Mouse (Mus musculus): ENCODE data around the gene Auts2. TPM values are rescaled to one million over a fixed set of nuclear protein-coding genes. Genes with fewer than 3 reads are reported as not detected.
A peak's percentile ranks its signal among the peaks of the same experiment; 100 is the strongest.

Gene Auts2
- polyA plus RNA-seq, 1 experiment from 2014 or later: 82.5 TPM

GRCm38 (mm10) chr5:131650381-131650891, 892.7 kb downstream of the Auts2 start:
- H3K9ac ChIP-seq (replicated peaks; ENCODE audit: low read depth, low read length): no peak overlapping the region
- WGBS: 16% methylated on average over 11 of the region's 11 CpGs
- no peak overlapping the region for H3K4me2 ChIP-seq (ENCODE audit: low read depth, low read length)
- H3K4me1 ChIP-seq (ENCODE audit: control insufficient read depth, insufficient read depth, low read length): peaks cover 22% of the 10 kb centered on the region; the same call in 1 of the 2 replicates
- no peaks in the 10 kb centered on the region for H3K9me3 ChIP-seq (ENCODE audit: control insufficient read depth, low read length)
- no peak overlapping the region for H3K4me3 ChIP-seq (ENCODE audit: low read depth, low read length)
- H3K27me3 ChIP-seq (ENCODE audit: control insufficient read depth, insufficient read depth, low read length): no peaks in the 10 kb centered on the region
- no peaks in the 10 kb centered on the region for H3K36me3 ChIP-seq (ENCODE audit: control insufficient read depth, insufficient read depth, low read length)
- no peak overlapping the region for H3K27ac ChIP-seq (ENCODE audit: low read depth, low read length)
- no peak for ATAC-seq (ENCODE audit: low read depth)

GRCm38 (mm10) chr5:131647683-131648119, 895.4 kb downstream of the Auts2 start:
- Histone ChIP-seq H3K4me3 (ENCODE audit: low read depth, low read length) (no peak overlapping the region), H3K27me3 (ENCODE audit: control insufficient read depth, insufficient read depth, low read length) (no peaks in the 10 kb centered on the region), H3K4me2 (ENCODE audit: low read depth, low read length) (no peak overlapping the region), H3K36me3 (ENCODE audit: control insufficient read depth, insufficient read depth, low read length) (no peaks in the 10 kb centered on the region), H3K27ac (ENCODE audit: low read depth, low read length) (no peak overlapping the region), H3K4me1 (ENCODE audit: control insufficient read depth, insufficient read depth, low read length) (peaks cover 39% of the 10 kb centered on the region), H3K9me3 (ENCODE audit: control insufficient read depth, low read length) (no peaks in the 10 kb centered on the region), H3K9ac (replicated peaks; ENCODE audit: low read depth, low read length) (no peak overlapping the region)
- no peak for ATAC-seq (ENCODE audit: low read depth)
- WGBS: 16% methylated on average over 4 of the region's 4 CpGs

GRCm38 (mm10) chr5:131647104-131647682, 896.0 kb downstream of the Auts2 start:
- Histone ChIP-seq H3K9me3 (ENCODE audit: control insufficient read depth, low read length) (no peaks in the 10 kb centered on the region), H3K27me3 (ENCODE audit: control insufficient read depth, insufficient read depth, low read length) (no peaks in the 10 kb centered on the region), H3K4me1 (ENCODE audit: control insufficient read depth, insufficient read depth, low read length) (peaks cover 44% of the 10 kb centered on the region), H3K4me3 (ENCODE audit: low read depth, low read length) (no peak overlapping the region), H3K27ac (ENCODE audit: low read depth, low read length) (no peak overlapping the region), H3K36me3 (ENCODE audit: control insufficient read depth, insufficient read depth, low read length) (no peaks in the 10 kb centered on the region), H3K4me2 (ENCODE audit: low read depth, low read length) (no peak overlapping the region), H3K9ac (replicated peaks; ENCODE audit: low read depth, low read length) (no peak overlapping the region)
- ATAC-seq (ENCODE audit: low read depth): no peak
- 48% methylated on average over 4 of the region's 4 CpGs for WGBS

- 21% methylated on average over 10 of the region's 10 CpGs for WGBS
- no peak overlapping the region for H3K9ac ChIP-seq (replicated peaks; ENCODE audit: low read depth, low read length)
- ATAC-seq (ENCODE audit: low read depth): no peak
- no peak overlapping the region for H3K4me2 ChIP-seq (ENCODE audit: low read depth, low read length)
- no peaks in the 10 kb centered on the region for H3K9me3 ChIP-seq (ENCODE audit: control insufficient read depth, low read length)
- no peaks in the 10 kb centered on the region for H3K36me3 ChIP-seq (ENCODE audit: control insufficient read depth, insufficient read depth, low read length)
- H3K27me3 ChIP-seq (ENCODE audit: control insufficient read depth, insufficient read depth, low read length): no peaks in the 10 kb centered on the region
- H3K4me3 ChIP-seq (ENCODE audit: low read depth, low read length): no peak overlapping the region
- H3K4me1 ChIP-seq (ENCODE audit: control insufficient read depth, insufficient read depth, low read length): peaks cover 46% of the 10 kb centered on the region
- H3K27ac ChIP-seq (ENCODE audit: low read depth, low read length): no peak overlapping the region
Measured at GRCm38 (mm10) chr5:131646192-131646775, 896.9 kb downstream of the Auts2 start.

GRCm38 (mm10) chr5:131645341-131646191, 897.6 kb downstream of the Auts2 start:
- no peaks in the 10 kb centered on the region for H3K9me3 ChIP-seq (ENCODE audit: control insufficient read depth, low read length)
- no peak overlapping the region for H3K4me2 ChIP-seq (ENCODE audit: low read depth, low read length)
- 11% methylated on average over 18 of the region's 18 CpGs for WGBS
- ATAC-seq (ENCODE audit: low read depth): peak; percentile 71; the same call in 1 of the 2 replicates
- H3K4me3 ChIP-seq (ENCODE audit: low read depth, low read length): no peak overlapping the region
- H3K4me1 ChIP-seq (ENCODE audit: control insufficient read depth, insufficient read depth, low read length): peaks cover 41% of the 10 kb centered on the region
- H3K9ac ChIP-seq (replicated peaks; ENCODE audit: low read depth, low read length): no peak overlapping the region
- no peak overlapping the region for H3K27ac ChIP-seq (ENCODE audit: low read depth, low read length)
- no peaks in the 10 kb centered on the region for H3K27me3 ChIP-seq (ENCODE audit: control insufficient read depth, insufficient read depth, low read length)
- no peaks in the 10 kb centered on the region for H3K36me3 ChIP-seq (ENCODE audit: control insufficient read depth, insufficient read depth, low read length)

GRCm38 (mm10) chr5:131644331-131644730, 898.8 kb downstream of the Auts2 start:
- Histone ChIP-seq H3K9me3 (ENCODE audit: control insufficient read depth, low read length) (no peaks in the 10 kb centered on the region), H3K9ac (replicated peaks; ENCODE audit: low read depth, low read length) (no peak overlapping the region), H3K4me3 (ENCODE audit: low read depth, low read length) (no peak overlapping the region), H3K4me2 (ENCODE audit: low read depth, low read length) (no peak overlapping the region), H3K27me3 (ENCODE audit: control insufficient read depth, insufficient read depth, low read length) (no peaks in the 10 kb centered on the region), H3K36me3 (ENCODE audit: control insufficient read depth, insufficient read depth, low read length) (no peaks in the 10 kb centered on the region), H3K4me1 (ENCODE audit: control insufficient read depth, insufficient read depth, low read length) (peaks cover 41% of the 10 kb centered on the region), H3K27ac (ENCODE audit: low read depth, low read length) (0 out of 2 replicates have a peak overlapping the region, but pooled peaks have one; percentile 10)
- WGBS: 65% methylated on average over 6 of the region's 6 CpGs
- no peak for ATAC-seq (ENCODE audit: low read depth)

- Histone ChIP-seq H3K27me3 (ENCODE audit: control insufficient read depth, insufficient read depth, low read length) (no peaks in the 10 kb centered on the region), H3K4me3 (ENCODE audit: low read depth, low read length) (no peak overlapping the region), H3K9me3 (ENCODE audit: control insufficient read depth, low read length) (no peaks in the 10 kb centered on the region), H3K4me2 (ENCODE audit: low read depth, low read length) (no peak overlapping the region; the same call in 1 of the 2 replicates), H3K4me1 (ENCODE audit: control insufficient read depth, insufficient read depth, low read length) (peaks cover 41% of the 10 kb centered on the region), H3K27ac (ENCODE audit: low read depth, low read length) (peak overlapping the region; percentile 55; the same call in 1 of the 2 replicates), H3K36me3 (ENCODE audit: control insufficient read depth, insufficient read depth, low read length) (no peaks in the 10 kb centered on the region), H3K9ac (replicated peaks; ENCODE audit: low read depth, low read length) (no peak overlapping the region)
- WGBS: 22% methylated on average over 23 of the region's 23 CpGs
- ATAC-seq (ENCODE audit: low read depth): peak; percentile 77
Measured at GRCm38 (mm10) chr5:131643176-131644174, 899.7 kb downstream of the Auts2 start.

- 32% methylated on average over 2 of the region's 2 CpGs for WGBS
- ATAC-seq (ENCODE audit: low read depth): no peak
- Histone ChIP-seq H3K4me1 (ENCODE audit: control insufficient read depth, insufficient read depth, low read length) (peaks cover 40% of the 10 kb centered on the region), H3K9ac (replicated peaks; ENCODE audit: low read depth, low read length) (no peak overlapping the region), H3K27ac (ENCODE audit: low read depth, low read length) (0 out of 2 replicates have a peak overlapping the region, but pooled peaks have one; percentile 55), H3K4me3 (ENCODE audit: low read depth, low read length) (no peak overlapping the region), H3K9me3 (ENCODE audit: control insufficient read depth, low read length) (no peaks in the 10 kb centered on the region), H3K27me3 (ENCODE audit: control insufficient read depth, insufficient read depth, low read length) (no peaks in the 10 kb centered on the region), H3K4me2 (ENCODE audit: low read depth, low read length) (no peak overlapping the region), H3K36me3 (ENCODE audit: control insufficient read depth, insufficient read depth, low read length) (no peaks in the 10 kb centered on the region)
Measured at GRCm38 (mm10) chr5:131642752-131643151, 900.4 kb downstream of the Auts2 start.

Data from neural tube, embryonic 14.5 days (tissue).